Mouse (Mus musculus) kidney, postnatal 25 days (tissue): ENCODE measurements around the gene Gm44790.
"Not testable (repeated sequence)": the region's sequence is repeated elsewhere in the genome, so short reads cannot be mapped to it uniquely, and the experiment has no call there.

Experiments
- DNase-seq, 2 experiments: peaks; one replicate each; pipeline ENCODE4 v3.0.0; 2021; ENCODE audit warnings: mixed read lengths in 2 of 2

Gene Gm44790

DNA sequence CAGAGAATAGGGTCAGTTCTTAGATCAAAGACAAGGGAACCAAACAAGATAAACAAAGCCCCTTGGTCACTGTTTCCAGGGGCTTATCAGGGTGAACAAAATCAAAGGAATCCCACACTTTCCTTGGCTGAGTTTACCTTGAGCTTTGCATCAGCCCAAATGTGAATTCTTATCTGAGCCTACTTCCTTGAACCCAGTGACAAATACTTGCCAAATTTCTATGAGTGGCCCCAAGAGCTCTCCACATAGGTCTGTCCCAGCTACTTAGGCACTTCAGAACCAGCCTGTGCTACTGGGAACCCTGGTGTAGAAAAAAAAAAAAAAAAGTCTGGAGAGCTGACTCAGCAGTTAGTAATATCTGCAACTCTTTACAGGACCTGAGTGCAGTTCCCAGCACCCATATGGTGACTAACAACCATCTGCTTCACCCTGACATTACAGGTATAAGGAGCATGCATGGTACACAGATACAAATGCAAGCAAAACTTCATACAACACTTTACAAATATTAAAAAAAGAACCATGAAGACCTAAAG, 48.3 kb downstream of the Gm44790 start:
- no peak for DNase-seq

DNA sequence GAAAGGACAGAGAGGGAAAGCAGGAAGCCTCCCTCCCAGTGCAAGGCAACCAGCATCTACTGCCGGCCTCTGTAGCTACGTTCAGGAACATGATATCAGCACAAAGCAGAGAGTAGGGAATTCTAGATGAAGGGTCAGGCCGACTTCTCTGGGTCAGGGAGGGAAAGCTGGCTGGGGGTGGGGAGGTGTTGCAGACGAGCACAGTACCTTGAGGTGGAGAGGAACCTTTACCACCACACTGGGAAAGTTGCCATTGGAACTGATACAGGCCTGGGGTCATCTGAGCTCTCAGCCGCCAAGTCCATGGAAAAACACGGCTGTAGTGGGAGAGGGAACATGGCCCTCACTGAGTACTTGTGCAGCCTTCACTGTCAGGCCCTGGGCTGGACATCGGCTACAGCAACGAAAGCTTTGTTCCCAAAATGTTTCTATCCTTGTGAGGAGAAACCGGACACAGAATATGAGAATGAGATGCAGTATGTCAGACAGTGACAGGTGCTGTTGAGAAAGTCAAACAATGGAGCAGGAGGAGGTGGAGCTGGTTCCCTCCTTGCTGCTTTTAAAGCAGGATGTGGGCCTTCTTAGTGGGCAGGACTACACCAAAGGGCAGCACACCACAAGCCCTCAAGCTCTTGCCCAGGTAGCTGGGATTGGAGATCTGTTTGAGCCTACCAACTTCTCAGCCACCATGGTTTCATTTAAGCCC, 49.2 kb downstream of the Gm44790 start:
- DNase-seq = peak in 1 of 2 experiments; percentile 71

DNA sequence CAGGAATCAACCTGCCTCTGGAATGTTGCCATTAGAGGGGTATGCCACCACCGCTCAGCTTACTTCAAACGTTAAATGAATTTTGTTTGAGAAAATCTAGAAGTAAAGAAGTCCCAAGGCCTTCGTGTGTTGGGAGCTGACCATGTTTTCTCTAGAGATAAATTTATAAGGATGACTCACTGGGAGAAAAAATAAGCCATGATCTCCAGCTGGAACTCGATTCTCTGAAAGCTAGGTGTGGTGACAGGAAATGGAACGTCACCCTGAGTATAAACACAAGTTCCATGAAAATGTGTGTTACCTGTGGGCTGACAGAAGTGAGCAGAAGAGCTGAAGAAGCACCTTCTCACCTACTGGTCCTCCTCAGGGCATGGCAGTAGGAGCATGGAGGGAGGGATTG, 50.5 kb downstream of the Gm44790 start:
- no peak for DNase-seq

DNA sequence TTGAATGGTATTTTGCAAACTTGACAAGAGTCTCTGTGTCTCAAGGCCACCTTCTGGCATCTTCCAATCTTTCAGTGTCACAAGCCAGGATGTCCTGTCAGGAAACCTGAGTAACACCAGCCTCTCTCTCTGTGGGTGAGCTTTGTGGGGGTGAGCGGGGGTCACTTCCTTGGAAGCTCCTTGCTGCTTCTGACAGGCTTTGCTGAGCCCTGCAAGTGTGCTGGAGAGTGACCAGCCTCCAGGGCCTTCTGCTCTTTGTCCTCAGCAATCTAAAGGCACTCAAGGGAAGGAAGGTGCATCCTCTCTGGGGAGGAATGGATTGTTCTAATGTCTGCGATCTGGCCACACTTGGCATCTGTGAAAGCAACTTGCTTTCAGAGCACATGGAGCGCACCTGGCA, 52.9 kb downstream of the Gm44790 start:
- peak; percentile 63 to 87 for DNase-seq

DNA sequence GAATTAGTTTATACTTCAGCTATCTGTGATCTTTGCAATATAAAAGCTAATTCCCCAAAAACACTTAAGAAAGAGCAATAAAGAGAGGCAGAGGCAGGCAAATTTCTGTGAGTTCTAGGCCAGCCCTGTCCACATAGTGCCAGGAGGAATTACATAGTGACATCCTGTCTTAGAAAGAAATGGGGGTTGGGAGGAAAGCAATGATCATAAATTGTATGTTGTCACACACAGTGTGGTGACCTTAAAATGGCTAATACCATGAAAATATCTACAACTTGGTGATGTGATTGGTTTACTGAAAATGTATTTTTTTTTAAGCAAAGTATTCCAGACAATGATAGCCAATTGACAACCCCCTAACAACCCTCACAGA, 53.3 kb downstream of the Gm44790 start:
- DNase-seq = no peak

DNA sequence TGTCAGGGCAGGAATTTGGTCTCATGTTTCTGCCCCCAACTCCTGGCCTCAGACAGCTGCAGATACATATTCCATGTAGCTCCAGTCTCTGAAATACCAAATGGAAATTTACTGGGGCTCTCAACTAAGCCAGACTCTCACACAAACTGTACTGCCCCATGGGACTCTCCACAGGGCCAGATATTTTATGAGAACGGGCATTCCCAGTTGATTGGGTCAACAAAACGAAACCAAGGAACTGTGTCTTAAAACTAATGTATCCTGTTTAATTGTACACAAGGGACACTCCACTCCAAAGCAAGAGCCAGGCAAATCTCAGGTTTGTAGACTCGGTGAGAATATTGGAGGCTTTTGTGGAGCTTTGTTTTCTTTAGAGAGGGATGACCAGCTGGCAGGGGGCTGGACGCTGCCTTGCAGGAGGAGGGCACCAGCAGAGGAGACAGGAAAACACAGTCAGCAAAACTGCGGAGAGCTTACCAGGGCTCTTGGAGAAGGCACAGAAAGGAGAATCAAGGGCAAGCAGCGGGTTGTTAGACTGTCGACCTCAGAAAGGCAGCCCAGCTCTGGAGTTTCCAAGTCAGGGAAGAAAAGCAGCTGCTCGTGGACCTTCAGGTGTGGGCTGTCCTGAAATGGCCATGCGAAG, 53.9 kb downstream of the Gm44790 start:
- peak; percentile 66 to 83 for DNase-seq

DNA sequence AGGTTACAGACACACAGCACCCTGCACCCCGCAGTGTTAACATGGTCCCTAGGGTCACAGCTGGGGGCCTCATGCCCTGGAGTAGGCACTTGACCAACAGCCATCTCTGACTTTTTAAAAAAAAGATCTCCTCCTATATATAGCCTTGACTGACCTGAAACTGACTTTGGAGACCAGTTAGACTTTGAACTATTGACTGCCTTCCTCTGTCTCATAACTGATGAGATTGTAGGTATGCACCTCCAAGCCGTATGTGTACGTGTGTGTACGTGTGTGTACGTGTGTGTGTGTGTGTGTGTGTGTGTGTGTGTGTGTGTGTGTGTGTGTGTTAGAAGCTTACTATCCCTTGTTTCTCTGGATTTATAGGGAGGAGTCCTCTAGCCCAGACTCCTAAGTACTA, 55.4 kb downstream of the Gm44790 start:
- no peak for DNase-seq

DNA sequence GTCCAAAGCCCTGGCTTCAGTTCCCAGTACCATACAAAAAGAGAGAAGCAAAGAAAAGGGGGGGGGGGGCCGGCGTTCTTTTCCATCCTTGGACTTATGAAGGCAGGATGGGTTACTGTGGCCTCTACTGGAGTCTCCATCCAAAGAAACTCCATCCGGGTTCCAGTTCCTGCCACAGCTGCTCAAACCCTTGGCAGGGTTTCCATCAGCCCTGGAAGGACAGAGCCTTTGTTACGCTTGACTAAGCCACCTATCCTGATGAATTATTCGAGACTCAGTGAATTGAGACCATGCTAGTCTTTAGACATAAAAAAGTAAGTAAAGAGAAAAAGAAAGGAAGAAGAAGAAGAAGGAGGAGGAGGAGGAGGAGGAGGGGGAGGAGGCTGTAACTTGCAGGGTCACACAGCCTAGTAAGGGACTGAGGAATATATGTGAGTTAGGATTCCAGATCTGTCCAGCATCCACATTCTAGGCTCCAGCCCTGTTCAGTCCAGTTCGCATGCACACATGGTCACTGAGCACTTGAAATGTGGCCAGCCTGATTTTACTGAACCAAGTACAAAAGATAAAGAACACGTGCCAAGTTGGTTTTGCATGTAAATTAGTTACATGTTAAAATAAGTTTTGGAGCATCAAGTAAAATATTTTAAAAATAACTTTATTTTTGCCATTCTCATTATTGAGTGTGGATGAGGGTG, 59.6 kb downstream of the Gm44790 start:
- DNase-seq = peak; percentile 67 to 75

DNA sequence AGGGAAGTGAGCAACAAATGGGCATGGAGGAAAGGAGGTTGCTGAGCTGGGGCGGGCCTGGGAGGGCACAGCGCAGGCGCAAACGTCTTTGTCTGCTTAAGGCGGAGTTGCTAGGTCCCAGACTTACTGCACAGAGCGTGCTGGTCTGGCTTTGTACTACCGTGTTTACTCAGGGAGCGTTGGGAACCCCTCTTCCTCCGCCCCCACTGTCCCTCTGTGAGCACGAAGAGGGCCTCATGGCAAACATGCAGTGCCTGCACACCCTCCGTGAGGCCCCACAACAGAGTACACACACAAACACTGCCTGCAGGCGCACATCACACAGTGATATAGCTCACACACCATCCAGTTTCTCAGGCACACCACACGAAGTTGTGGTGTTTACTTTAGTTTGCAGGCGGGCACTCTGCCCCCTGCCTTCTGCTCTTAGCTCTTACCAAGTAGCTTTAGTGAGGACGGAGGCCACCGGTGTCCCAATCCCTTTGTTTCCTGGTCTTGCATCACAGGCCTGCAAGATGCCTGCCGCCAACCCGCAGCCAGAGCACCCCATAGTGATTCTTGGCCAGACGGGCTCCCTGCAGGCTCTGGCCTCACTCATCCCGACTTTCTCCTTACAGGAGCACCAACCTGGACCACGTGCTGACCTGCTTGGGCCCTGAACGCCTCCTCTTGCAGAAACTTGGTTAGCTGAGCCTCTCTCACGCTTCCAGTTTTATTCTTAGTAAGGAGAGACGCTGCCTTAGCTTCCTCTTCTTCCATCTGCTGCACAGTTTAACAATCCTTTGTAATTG, 61.1 kb downstream of the Gm44790 start:
- DNase-seq = peak; percentile 80 to 87

DNA sequence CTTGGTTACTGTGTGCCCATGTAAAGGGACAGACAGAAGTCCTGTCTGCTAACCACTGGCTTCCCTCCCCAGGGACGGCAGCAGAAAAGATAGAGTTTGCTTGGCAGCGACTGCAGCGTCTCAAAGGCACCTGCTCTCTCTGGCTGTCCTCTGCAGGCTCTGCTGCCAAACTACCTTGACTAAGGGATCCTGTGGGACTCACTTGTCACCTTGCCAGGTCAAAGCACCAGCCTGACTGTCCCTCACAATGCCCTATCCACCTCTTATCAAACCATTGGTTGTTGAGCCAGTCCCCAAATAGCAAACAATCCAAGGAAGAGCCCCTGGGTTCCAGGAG, 61.7 kb downstream of the Gm44790 start:
- peak in 1 of 2 experiments; percentile 57 for DNase-seq

DNA sequence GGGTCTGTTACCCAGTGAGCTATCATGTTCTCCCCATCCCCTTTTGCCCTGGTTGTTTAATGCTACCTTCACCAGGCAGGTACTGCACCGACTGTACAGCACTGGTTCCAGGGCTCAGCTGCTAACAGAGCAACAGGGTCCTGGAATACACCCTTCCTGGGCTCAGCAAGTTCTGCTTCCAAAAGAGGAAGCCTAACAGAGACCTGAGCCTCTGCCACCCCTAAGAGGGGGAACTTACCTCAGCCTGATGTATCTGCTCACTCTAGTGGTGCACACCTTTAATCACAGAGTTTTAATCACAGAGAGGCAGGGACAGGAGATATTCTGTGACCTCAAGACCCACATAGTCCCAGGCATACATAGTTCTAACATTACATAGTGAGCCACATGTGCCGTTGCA, 63.5 kb downstream of the Gm44790 start:
- DNase-seq = no peak

DNA sequence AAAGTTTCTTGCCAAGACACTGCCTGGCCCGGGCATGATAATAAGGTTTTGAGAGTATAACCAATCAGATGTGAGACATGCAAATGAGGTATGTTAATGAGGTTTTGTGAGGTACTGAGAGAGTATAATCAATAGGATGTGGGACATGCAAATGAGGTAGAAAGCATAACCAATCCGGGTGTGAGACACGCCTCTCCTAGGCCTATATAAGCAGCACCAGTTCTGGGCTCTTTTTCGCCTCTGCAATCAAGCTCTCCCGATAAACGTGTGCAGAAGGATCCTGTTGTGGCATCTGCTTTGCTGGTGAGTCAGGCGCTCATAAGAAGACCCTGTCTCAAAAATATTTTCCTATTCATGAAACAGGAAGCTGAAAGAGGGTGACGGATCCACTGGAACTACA, 64.0 kb downstream of the Gm44790 start:
- DNase-seq = not testable (repeated sequence)

DNA sequence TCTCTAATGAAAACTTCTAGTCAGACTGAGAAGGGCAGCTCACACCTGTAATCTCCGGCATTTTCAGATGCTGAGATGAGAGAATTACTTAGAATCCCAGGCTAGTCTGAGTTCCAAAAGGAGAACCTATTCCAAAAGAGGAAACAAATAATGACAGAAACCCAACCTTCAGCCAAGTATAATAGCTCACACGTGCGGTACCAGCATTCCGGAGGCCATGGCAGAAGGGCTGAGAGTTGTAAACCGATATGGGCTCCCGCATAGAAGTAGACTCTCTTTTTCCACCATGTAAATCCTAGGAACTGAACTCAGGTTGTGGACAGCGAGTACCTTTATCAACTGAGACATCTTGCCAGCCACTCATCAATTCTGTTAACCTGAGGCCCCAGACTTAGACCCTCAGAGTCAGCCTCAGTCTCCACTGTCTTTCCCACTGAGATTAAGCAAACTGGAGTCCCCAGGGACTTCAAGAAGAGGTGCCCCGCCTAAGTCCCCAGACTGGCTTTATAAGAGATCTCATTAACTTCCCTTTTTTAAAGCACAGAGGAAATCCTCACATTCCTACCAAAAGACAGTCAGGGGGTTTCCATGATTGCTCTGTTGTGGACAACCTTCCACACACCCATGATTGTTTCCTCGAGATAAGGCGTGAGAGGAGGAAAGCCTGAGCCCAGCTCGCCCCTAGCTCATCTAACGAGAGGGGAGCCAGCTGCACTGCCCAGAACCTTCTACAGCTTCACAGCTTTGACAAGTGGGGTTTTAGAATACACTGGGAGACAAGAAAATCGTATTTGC, 67.2 kb downstream of the Gm44790 start:
- peak in 1 of 2 experiments; percentile 58 for DNase-seq

DNA sequence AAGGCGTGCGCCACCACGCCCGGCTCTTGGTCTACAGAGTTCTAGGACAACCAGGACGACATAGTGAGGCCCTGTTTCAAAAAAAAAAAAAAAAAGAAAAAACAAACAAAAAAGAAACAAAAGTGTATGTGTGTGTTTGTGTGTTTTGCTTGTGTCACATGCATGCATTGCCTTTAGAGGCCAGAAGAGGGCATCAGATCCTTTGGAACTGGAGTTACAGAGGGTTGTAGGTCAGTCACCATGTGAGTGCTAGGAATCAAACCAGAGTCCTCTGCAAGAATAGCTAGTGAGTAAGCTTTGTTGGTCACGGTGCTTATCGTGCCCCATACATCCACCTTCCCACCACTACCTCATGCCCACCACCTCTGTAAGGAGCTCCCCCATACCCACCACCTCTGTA, 68.3 kb downstream of the Gm44790 start:
- DNase-seq = no peak
